In genomic region chr13:24268355-24269099, GRCm38 (mm10) we compare ENCODE assay signal across 14 mouse cellular contexts. TPM values are rescaled to one million over a fixed set of nuclear protein-coding genes. Genes with fewer than 3 reads are reported as not detected.
DNase-seq lines count a peak whose midpoint lies in the region; ATAC-seq and TF ChIP-seq lines count a peak whose summit lies in the region.
"Had no signal": no experiment of that assay in that cellular context is flagged by ENCODE, and none has a peak within 500 bp of the region (broad histone marks: within the 10 kb centered on the region; RNA-seq: fewer than 3 reads in every experiment).

No protein-coding gene starts in this region.

- H3K9ac ChIP-seq in forebrain, embryonic 11.5 days (ENCODE audit: low read length): no peak overlapping the region
- no peak overlapping the region for H3K9ac ChIP-seq in forebrain, embryonic 15.5 days (replicated peaks)
- no peak overlapping the region for H3K9ac ChIP-seq in lung, embryonic 14.5 days
- H3K9ac ChIP-seq in hindbrain, postnatal 0 days (replicated peaks; ENCODE audit: low read length): no peak overlapping the region
- no peak overlapping the region for H3K9ac ChIP-seq in heart, embryonic 12.5 days
- H3K9ac ChIP-seq: neural tube, embryonic 12.5 days had no signal

- TF ChIP-seq CTCF in lung, embryonic 14.5 days (IDR thresholded peaks at IDR 0.05; ENCODE audit: low read depth): no peak
- TF ChIP-seq CTCF in hindbrain, postnatal 0 days (IDR thresholded peaks at IDR 0.05; ENCODE audit: low read depth): no peak

- no peaks in the 10 kb centered on the region for H3K27me3 ChIP-seq in forebrain, embryonic 11.5 days (ENCODE audit: control insufficient read depth, insufficient read depth, low read length)
- no peaks in the 10 kb centered on the region for H3K27me3 ChIP-seq in forebrain, embryonic 15.5 days
- H3K27me3 ChIP-seq in lung, embryonic 14.5 days (ENCODE audit: insufficient read depth, low read length): no peaks in the 10 kb centered on the region
- H3K27me3 ChIP-seq in hindbrain, postnatal 0 days (ENCODE audit: insufficient read depth, low read length): no peaks in the 10 kb centered on the region
- 0 out of 2 replicates have a peak, but pooled peaks cover 5% of the 10 kb centered on the region for H3K27me3 ChIP-seq in heart, embryonic 12.5 days (replicated peaks)
- H3K27me3 ChIP-seq: neural tube, embryonic 12.5 days had no signal

- peak; percentile 44 for DNase-seq in forebrain, embryonic 11.5 days (ENCODE audit: low spot score)
- DNase-seq in lung, embryonic 14.5 days: no peak
- DNase-seq in lung, postnatal 10 days: no peak
- peak; percentile 61 for DNase-seq in adrenal gland, postnatal 10 days
- DNase-seq in hindbrain, postnatal 0 days (ENCODE audit: low spot score): peak; percentile 30
- DNase-seq in gastrocnemius, postnatal 10 days: no peak
- DNase-seq: cerebellum, adult 18-20 months; gastrocnemius, postnatal 25 days; kidney, adult 18-20 months; spleen, adult 18-20 months had no signal

- no peaks in the 10 kb centered on the region for H3K36me3 ChIP-seq in forebrain, embryonic 11.5 days (ENCODE audit: control insufficient read depth, insufficient read depth, low read length)
- no peaks in the 10 kb centered on the region for H3K36me3 ChIP-seq in forebrain, embryonic 15.5 days
- H3K36me3 ChIP-seq in lung, embryonic 14.5 days (ENCODE audit: insufficient read depth): no peaks in the 10 kb centered on the region
- H3K36me3 ChIP-seq in hindbrain, postnatal 0 days (ENCODE audit: insufficient read depth, low read length): no peaks in the 10 kb centered on the region
- no peaks in the 10 kb centered on the region for H3K36me3 ChIP-seq in heart, embryonic 12.5 days
- H3K36me3 ChIP-seq: neural tube, embryonic 12.5 days had no signal

- no peak for ATAC-seq in forebrain, embryonic 11.5 days (replicated peaks; ENCODE audit: low FRiP score)
- ATAC-seq in forebrain, embryonic 15.5 days (replicated peaks): no peak
- ATAC-seq in lung, embryonic 14.5 days (ENCODE audit: insufficient read depth): no peak
- peak; percentile 68 for ATAC-seq in hindbrain, postnatal 0 days
- no peak for ATAC-seq in heart, embryonic 12.5 days (ENCODE audit: insufficient number of reproducible peaks, low FRiP score)

- H3K27ac ChIP-seq in forebrain, embryonic 11.5 days (ENCODE audit: low read depth, low read length): no peak overlapping the region
- no peak overlapping the region for H3K27ac ChIP-seq in forebrain, embryonic 15.5 days (replicated peaks)
- peak overlapping the region; percentile 71 for H3K27ac ChIP-seq in lung, embryonic 14.5 days (ENCODE audit: low read depth)
- H3K27ac ChIP-seq in hindbrain, postnatal 0 days: peak overlapping the region; percentile 77
- no peak overlapping the region for H3K27ac ChIP-seq in heart, embryonic 12.5 days (ENCODE audit: poor library complexity, severe bottlenecking)
- H3K27ac ChIP-seq: neural tube, embryonic 12.5 days had no signal

- H3K4me1 ChIP-seq in forebrain, embryonic 11.5 days (replicated peaks; ENCODE audit: control insufficient read depth, insufficient read depth, low read length): no peaks in the 10 kb centered on the region
- peaks cover 7% of the 10 kb centered on the region for H3K4me1 ChIP-seq in forebrain, embryonic 15.5 days
- H3K4me1 ChIP-seq in lung, embryonic 14.5 days (ENCODE audit: insufficient read depth): no peaks in the 10 kb centered on the region
- no peaks in the 10 kb centered on the region; the same call in 1 of the 2 replicates for H3K4me1 ChIP-seq in hindbrain, postnatal 0 days (ENCODE audit: insufficient read depth, low read length)
- H3K4me1 ChIP-seq in heart, embryonic 12.5 days (replicated peaks): no peaks in the 10 kb centered on the region
- H3K4me1 ChIP-seq: neural tube, embryonic 12.5 days had no signal

- no peak overlapping the region for H3K4me3 ChIP-seq in forebrain, embryonic 11.5 days (ENCODE audit: low read depth, low read length)
- H3K4me3 ChIP-seq in forebrain, embryonic 15.5 days: no peak overlapping the region
- no peak overlapping the region for H3K4me3 ChIP-seq in lung, embryonic 14.5 days (ENCODE audit: low read depth, low read length)
- H3K4me3 ChIP-seq in hindbrain, postnatal 0 days (ENCODE audit: low read length): no peak overlapping the region
- H3K4me3 ChIP-seq in heart, embryonic 12.5 days: no peak overlapping the region
- H3K4me3 ChIP-seq: neural tube, embryonic 12.5 days had no signal

- H3K4me2 ChIP-seq in forebrain, embryonic 11.5 days (ENCODE audit: low read depth, low read length, severe bottlenecking): no peak overlapping the region
- no peak overlapping the region for H3K4me2 ChIP-seq in forebrain, embryonic 15.5 days (replicated peaks)
- H3K4me2 ChIP-seq in lung, embryonic 14.5 days: no peak overlapping the region
- H3K4me2 ChIP-seq in hindbrain, postnatal 0 days (ENCODE audit: low read depth, low read length): no peak overlapping the region
- H3K4me2 ChIP-seq in heart, embryonic 12.5 days: no peak overlapping the region
- H3K4me2 ChIP-seq: neural tube, embryonic 12.5 days had no signal

- no peaks in the 10 kb centered on the region for H3K9me3 ChIP-seq in forebrain, embryonic 11.5 days (ENCODE audit: control insufficient read depth, low read length)
- H3K9me3 ChIP-seq in forebrain, embryonic 15.5 days: no peaks in the 10 kb centered on the region
- no peaks in the 10 kb centered on the region for H3K9me3 ChIP-seq in lung, embryonic 14.5 days (ENCODE audit: low read depth, low read length)
- no peaks in the 10 kb centered on the region for H3K9me3 ChIP-seq in hindbrain, postnatal 0 days (ENCODE audit: low read length)
- H3K9me3 ChIP-seq in heart, embryonic 12.5 days (replicated peaks): no peaks in the 10 kb centered on the region
- H3K9me3 ChIP-seq: neural tube, embryonic 12.5 days had no signal

- 68% methylated on average over 14 of the region's 14 CpGs for WGBS in forebrain, embryonic 11.5 days
- WGBS in forebrain, embryonic 15.5 days: 55% methylated on average over 14 of the region's 14 CpGs
- WGBS in lung, embryonic 14.5 days: 67% methylated on average over 14 of the region's 14 CpGs
- WGBS in hindbrain, postnatal 0 days: 52% methylated on average over 14 of the region's 14 CpGs
- WGBS in heart, embryonic 12.5 days: 76% methylated on average over 14 of the region's 14 CpGs

RNA-seq across cellular contexts. Expression of gene Carmil1, which starts 12.1 kb away (rescaled TPM):
- 27.7 and 30.0 TPM in 2 replicates for polyA plus RNA-seq in forebrain, embryonic 11.5 days (2014; fragmentation: Nextera tagmentation; extraction: Ambion mirVana)
- polyA plus RNA-seq in forebrain, embryonic 15.5 days (2015; fragmentation: Nextera tagmentation; extraction: Ambion mirVana): 35.5 and 39.6 TPM in 2 replicates
- 48.3 and 50.7 TPM in 2 replicates for polyA plus RNA-seq in lung, embryonic 14.5 days (2014; fragmentation: Nextera tagmentation; extraction: Ambion mirVana)
- 10 to 100 TPM; 29.1 to 31.0 TPM for total RNA-seq in adrenal gland, postnatal 10 days (2021)
- total RNA-seq in hindbrain, postnatal 0 days (2014; rRNA removed): 49.8 and 50.9 TPM in 2 replicates
- polyA plus RNA-seq in hindbrain, postnatal 0 days (2015; fragmentation: Nextera tagmentation; extraction: Ambion mirVana): 39.3 and 43.4 TPM in 2 replicates
- 12.0 and 12.4 TPM in 2 replicates for polyA plus RNA-seq in heart, embryonic 12.5 days (2016; fragmentation: Nextera tagmentation; extraction: Ambion mirVana)
- 1 to 10 TPM; 4.5 to 7.9 TPM for total RNA-seq in gastrocnemius, postnatal 10 days (2021)
- total RNA-seq: megakaryocyte-erythroid progenitor cell, adult 5-6 weeks had no signal

RNA-seq across cellular contexts. Expression of gene Cmah, which starts 58.7 kb away (rescaled TPM):
- 0.37 and 0.45 TPM in 2 replicates for polyA plus RNA-seq in forebrain, embryonic 11.5 days (2014; fragmentation: Nextera tagmentation; extraction: Ambion mirVana)
- polyA plus RNA-seq in forebrain, embryonic 15.5 days (2015; fragmentation: Nextera tagmentation; extraction: Ambion mirVana): 0.11 and 0.22 TPM in 2 replicates
- 0.15 and 0.74 TPM in 2 replicates for polyA plus RNA-seq in lung, embryonic 14.5 days (2014; fragmentation: Nextera tagmentation; extraction: Ambion mirVana)
- 1 to 10 TPM; 6.8 to 6.9 TPM for total RNA-seq in adrenal gland, postnatal 10 days (2021)
- total RNA-seq in hindbrain, postnatal 0 days (2014; rRNA removed): under 0.01 and 0.25 TPM in 2 replicates
- 0.08 and 0.16 TPM in 2 replicates for polyA plus RNA-seq in hindbrain, postnatal 0 days (2015; fragmentation: Nextera tagmentation; extraction: Ambion mirVana)
- 0.24 and 0.28 TPM in 2 replicates for polyA plus RNA-seq in heart, embryonic 12.5 days (2016; fragmentation: Nextera tagmentation; extraction: Ambion mirVana)
- total RNA-seq in gastrocnemius, postnatal 10 days (2021): 1 to 10 TPM; 2.4 to 3.5 TPM

Comparison
In these comparisons a context has a peak if more than half of its experiments do, and no peak if none do; other contexts are left out.
1. DNase-seq: peak in forebrain, embryonic 11.5 days (single experiment), adrenal gland, postnatal 10 days (single experiment) and hindbrain, postnatal 0 days (single experiment); none in lung, embryonic 14.5 days (single experiment), lung, postnatal 10 days (single experiment) and gastrocnemius, postnatal 10 days (single experiment).
2. H3K27ac ChIP-seq: peak in lung, embryonic 14.5 days (single experiment) and hindbrain, postnatal 0 days (single experiment); none in forebrain, embryonic 11.5 days (single experiment), forebrain, embryonic 15.5 days (single experiment) and heart, embryonic 12.5 days (single experiment).